Mouse (Mus musculus): ENCODE measurements around the gene Tmem38a.

- TF ChIP-seq EP300 (IDR thresholded peaks at IDR 0.05; ENCODE audit: low read depth in 1 of 2, low read length in 2 of 2): no peak
- TF ChIP-seq POLR2A (IDR thresholded peaks at IDR 0.05; ENCODE audit: control insufficient read depth in 1 of 2, insufficient read depth in 1 of 2, low read depth in 1 of 2, low read length in 2 of 2, poor library complexity in 1 of 2): no peak
- TF ChIP-seq TCF12 (IDR thresholded peaks at IDR 0.05; ENCODE audit: low read depth, low read length): no peak
- no peak for TF ChIP-seq ZC3H11A (IDR thresholded peaks at IDR 0.05; ENCODE audit: low read depth, low read length)
- TF ChIP-seq CTCF (IDR thresholded peaks at IDR 0.05 in 2 of 3, conservative IDR thresholded peaks at IDR 0.05 in 1 of 3; ENCODE audit: control insufficient read depth in 1 of 3, insufficient read depth in 1 of 3, low read depth in 2 of 3, low read length in 3 of 3, poor library complexity in 1 of 3, severe bottlenecking in 1 of 3): no peak
- TF ChIP-seq NRF1 (IDR thresholded peaks at IDR 0.05; ENCODE audit: insufficient read depth, low read depth, low read length, poor library complexity, severe bottlenecking): no peak
- TF ChIP-seq TAL1 (IDR thresholded peaks at IDR 0.05; ENCODE audit: low read length): no peak
Measured at GRCm38 (mm10) chr8:72583056-72583771, 11.4 kb downstream of the Tmem38a start.

All from MEL (cell line).